Mouse (Mus musculus): ENCODE results near the gene Srcap. TPM values are rescaled to one million over a fixed set of nuclear protein-coding genes. Genes with fewer than 3 reads are reported as not detected.
A peak's percentile ranks its signal among the peaks of the same experiment; 100 is the strongest.

Srcap gene
- polyA plus RNA-seq, 1 experiment from 2014 or later, result 52.1 TPM

DNA sequence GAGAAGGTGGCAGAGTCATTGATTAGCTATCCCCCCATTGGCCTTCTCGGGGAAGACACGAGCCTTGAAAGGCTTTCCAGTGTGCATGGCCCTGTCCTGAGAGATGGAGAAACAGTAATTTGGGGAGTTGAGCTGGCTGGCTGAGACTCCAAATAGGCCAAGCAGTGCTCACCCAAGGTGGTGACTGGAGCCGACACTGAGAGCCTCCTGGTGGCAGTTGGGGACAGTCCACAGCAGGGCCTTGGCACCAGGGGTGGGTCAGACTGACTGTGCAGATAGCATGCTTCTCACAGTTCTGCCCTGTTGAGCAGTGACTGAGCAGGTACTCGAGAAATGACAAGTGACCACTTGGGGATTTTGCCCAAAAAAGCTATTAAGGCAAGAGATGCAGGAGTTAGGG is 90.0 kb downstream of the Srcap start:
- H3K4me3 ChIP-seq (ENCODE audit: low read depth, low read length), result no peak overlapping the region
- ATAC-seq (ENCODE audit: low FRiP score), result no peak
- 90% methylated on average over 4 of the region's 4 CpGs for WGBS
- H3K4me1 ChIP-seq (ENCODE audit: control insufficient read depth, insufficient read depth, low read length), result no peaks in the 10 kb centered on the region
- no peak overlapping the region for H3K27ac ChIP-seq (ENCODE audit: low read depth, low read length)
- no peak overlapping the region for H3K9ac ChIP-seq (ENCODE audit: low read length)
- no peaks in the 10 kb centered on the region for H3K27me3 ChIP-seq (ENCODE audit: control insufficient read depth, insufficient read depth, low read length)
- no peak overlapping the region for H3K4me2 ChIP-seq
- H3K9me3 ChIP-seq (ENCODE audit: control insufficient read depth, low read length), result no peaks in the 10 kb centered on the region
- peaks cover 27% of the 10 kb centered on the region for H3K36me3 ChIP-seq (ENCODE audit: control insufficient read depth, insufficient read depth, low read length)
- no peak for DNase-seq (ENCODE audit: low spot score, missing footprints)

- ATAC-seq (ENCODE audit: low FRiP score), result no peak
- Histone ChIP-seq H3K27me3 (ENCODE audit: control insufficient read depth, insufficient read depth, low read length) (no peaks in the 10 kb centered on the region), H3K4me3 (ENCODE audit: low read depth, low read length) (no peak overlapping the region), H3K4me1 (ENCODE audit: control insufficient read depth, insufficient read depth, low read length) (no peaks in the 10 kb centered on the region), H3K4me2 (no peak overlapping the region), H3K36me3 (ENCODE audit: control insufficient read depth, insufficient read depth, low read length) (peaks cover 23% of the 10 kb centered on the region), H3K9me3 (ENCODE audit: control insufficient read depth, low read length) (no peaks in the 10 kb centered on the region), H3K27ac (ENCODE audit: low read depth, low read length) (no peak overlapping the region), H3K9ac (ENCODE audit: low read length) (no peak overlapping the region)
- no peak for DNase-seq (ENCODE audit: low spot score, missing footprints)
- WGBS, result 87% methylated on average over 2 of the region's 2 CpGs
These were observed 91.1 kb downstream of the Srcap start for GRCm38 (mm10) chr7:127602903-127603302.

DNA sequence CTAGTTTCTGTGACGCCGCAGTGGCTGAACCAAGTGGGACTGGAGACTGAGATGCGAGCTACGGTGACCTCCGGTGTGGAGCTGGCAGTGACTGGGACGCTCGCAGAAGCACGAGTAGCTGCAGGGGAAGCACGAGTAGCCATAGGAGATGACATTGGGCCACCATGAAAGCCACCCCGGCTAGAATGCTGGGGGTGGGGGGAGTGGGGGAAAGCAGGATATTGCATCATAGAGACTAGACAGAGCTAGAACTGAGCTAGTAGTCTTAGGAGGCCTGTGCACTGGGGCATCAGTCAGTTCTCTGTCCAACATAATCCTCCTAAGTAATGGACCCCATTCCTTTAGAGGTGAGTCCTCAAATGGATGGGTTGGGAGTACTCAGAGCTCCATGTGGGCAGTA is 92.5 kb downstream of the Srcap start:
- Histone ChIP-seq H3K27me3 (ENCODE audit: control insufficient read depth, insufficient read depth, low read length) (no peaks in the 10 kb centered on the region), H3K9ac (ENCODE audit: low read length) (no peak overlapping the region), H3K36me3 (ENCODE audit: control insufficient read depth, insufficient read depth, low read length) (peaks cover 27% of the 10 kb centered on the region), H3K4me2 (no peak overlapping the region), H3K4me3 (ENCODE audit: low read depth, low read length) (no peak overlapping the region), H3K4me1 (ENCODE audit: control insufficient read depth, insufficient read depth, low read length) (no peaks in the 10 kb centered on the region), H3K27ac (ENCODE audit: low read depth, low read length) (no peak overlapping the region), H3K9me3 (ENCODE audit: control insufficient read depth, low read length) (no peaks in the 10 kb centered on the region)
- DNase-seq (ENCODE audit: low spot score, missing footprints) (no peak), ATAC-seq (ENCODE audit: low FRiP score) (no peak)
- 90% methylated on average over 10 of the region's 10 CpGs for WGBS

GRCm38 (mm10) chr7:127607150-127607549 is 95.4 kb downstream of the Srcap start:
- no peak overlapping the region for H3K4me3 ChIP-seq (ENCODE audit: low read depth, low read length)
- peaks cover 42% of the 10 kb centered on the region for H3K36me3 ChIP-seq (ENCODE audit: control insufficient read depth, insufficient read depth, low read length)
- H3K4me2 ChIP-seq, result no peak overlapping the region
- H3K4me1 ChIP-seq (ENCODE audit: control insufficient read depth, insufficient read depth, low read length), result no peaks in the 10 kb centered on the region
- ATAC-seq (ENCODE audit: low FRiP score) (no peak), DNase-seq (ENCODE audit: low spot score, missing footprints) (peak; percentile 73)
- 83% methylated on average over 6 of the region's 6 CpGs for WGBS
- no peaks in the 10 kb centered on the region for H3K27me3 ChIP-seq (ENCODE audit: control insufficient read depth, insufficient read depth, low read length)
- H3K27ac ChIP-seq (ENCODE audit: low read depth, low read length), result no peak overlapping the region
- H3K9ac ChIP-seq (ENCODE audit: low read length), result no peak overlapping the region
- no peaks in the 10 kb centered on the region for H3K9me3 ChIP-seq (ENCODE audit: control insufficient read depth, low read length)

Small RNA genes within 50 kb of the gene (microRNA-seq; reads per million reads assigned to microRNA genes)
- gene Gm47278 (not detected), gene Mir7060 (0.76 reads per million)

Other genes starting within 250 kb of the Srcap start
- gene Sephs2, start 237.9 kb upstream of the Srcap start, polyA plus RNA-seq (2014; fragmentation: Nextera tagmentation; extraction: Ambion mirVana), result 79.0 and 84.5 TPM in 2 replicates
- gene Itgal, start 215.7 kb upstream of the Srcap start, polyA plus RNA-seq (2014; fragmentation: Nextera tagmentation; extraction: Ambion mirVana), result 0.63 and 0.69 TPM in 2 replicates
- 5.8 and 7.5 TPM in 2 replicates for gene Zfp768, start 166.4 kb upstream of the Srcap start, polyA plus RNA-seq (2014; fragmentation: Nextera tagmentation; extraction: Ambion mirVana)
- 6.4 and 6.5 TPM in 2 replicates for gene Zfp747, start 135.9 kb upstream of the Srcap start, polyA plus RNA-seq (2014; fragmentation: Nextera tagmentation; extraction: Ambion mirVana)
- gene 9130019O22Rik, start 124.8 kb upstream of the Srcap start, polyA plus RNA-seq (2014; fragmentation: Nextera tagmentation; extraction: Ambion mirVana), result 6.1 and 6.5 TPM in 2 replicates
- 5.0 and 6.4 TPM in 2 replicates for gene E430018J23Rik, start 118.4 kb upstream of the Srcap start, polyA plus RNA-seq (2014; fragmentation: Nextera tagmentation; extraction: Ambion mirVana)
- gene Zfp764, start 105.2 kb upstream of the Srcap start, polyA plus RNA-seq (2014; fragmentation: Nextera tagmentation; extraction: Ambion mirVana), result 6.8 and 7.1 TPM in 2 replicates
- 32.7 and 34.5 TPM in 2 replicates for gene Zfp688, start 89.9 kb upstream of the Srcap start, polyA plus RNA-seq (2014; fragmentation: Nextera tagmentation; extraction: Ambion mirVana)
- 12.6 and 15.0 TPM in 2 replicates for gene Zfp689, start 62.8 kb upstream of the Srcap start, polyA plus RNA-seq (2014; fragmentation: Nextera tagmentation; extraction: Ambion mirVana)
- 70.3 and 72.4 TPM in 2 replicates for gene Prr14, start 52.4 kb upstream of the Srcap start, polyA plus RNA-seq (2014; fragmentation: Nextera tagmentation; extraction: Ambion mirVana)
- gene Fbrs, start 32.8 kb upstream of the Srcap start, polyA plus RNA-seq (2014; fragmentation: Nextera tagmentation; extraction: Ambion mirVana), result 9.8 and 10.7 TPM in 2 replicates
- 19.2 and 20.2 TPM in 2 replicates for gene Gm42715, start 7.6 kb downstream of the Srcap start, polyA plus RNA-seq (2014; fragmentation: Nextera tagmentation; extraction: Ambion mirVana)
- 4.0 and 8.4 TPM in 2 replicates for gene Tmem265, start 49.4 kb downstream of the Srcap start, polyA plus RNA-seq (2014; fragmentation: Nextera tagmentation; extraction: Ambion mirVana)
- 55.1 and 56.2 TPM in 2 replicates for gene Phkg2, start 61.4 kb downstream of the Srcap start, polyA plus RNA-seq (2014; fragmentation: Nextera tagmentation; extraction: Ambion mirVana)
- gene Ccdc189, start 76.6 kb downstream of the Srcap start, polyA plus RNA-seq (2014; fragmentation: Nextera tagmentation; extraction: Ambion mirVana), result 13.4 and 15.8 TPM in 2 replicates
- 36.5 and 39.2 TPM in 2 replicates for gene Rnf40, start 76.8 kb downstream of the Srcap start, polyA plus RNA-seq (2014; fragmentation: Nextera tagmentation; extraction: Ambion mirVana)
- gene Zfp629, start 103.8 kb downstream of the Srcap start, polyA plus RNA-seq (2014; fragmentation: Nextera tagmentation; extraction: Ambion mirVana), result 32.1 and 34.4 TPM in 2 replicates
- gene Bcl7c, start 196.9 kb downstream of the Srcap start, polyA plus RNA-seq (2014; fragmentation: Nextera tagmentation; extraction: Ambion mirVana), result 44.3 and 52.2 TPM in 2 replicates
- gene Ctf1, start 200.8 kb downstream of the Srcap start, polyA plus RNA-seq (2014; fragmentation: Nextera tagmentation; extraction: Ambion mirVana), result 4.0 and 4.6 TPM in 2 replicates
- 0.12 TPM in 1 of 2 replicates, not detected in the other for gene Ctf2, start 220.2 kb downstream of the Srcap start, polyA plus RNA-seq (2014; fragmentation: Nextera tagmentation; extraction: Ambion mirVana)
- gene Fbxl19, start 232.6 kb downstream of the Srcap start, polyA plus RNA-seq (2014; fragmentation: Nextera tagmentation; extraction: Ambion mirVana), result 8.3 and 9.3 TPM in 2 replicates